Mouse (Mus musculus) liver, embryonic 15.5 days (tissue): ENCODE results near the gene Gm5965. TPM values are rescaled to one million over a fixed set of nuclear protein-coding genes. Genes with fewer than 3 reads are reported as not detected.

Experiments
- ATAC-seq: fragments of 200-750 bp; cut with Nextera tagmentation; 2 replicates; pipeline ENCODE4 v1.8.0; 2017; ENCODE audit warnings: moderate number of reproducible peaks, mild to moderate bottlenecking, moderate library complexity; ENCODE audit not compliant: insufficient read depth
- H3K27ac ChIP-seq: fragments of 300-500 bp; sonication (generic); replicated peaks from 2 replicates; pipeline ENCODE4 v1.5.1; 2015; ENCODE audit warnings: mild to moderate bottlenecking, inconsistent platforms
- H3K27me3 ChIP-seq: fragments of 300-500 bp; sonication (generic); 2 replicates; pipeline ENCODE4 v1.6.1; 2015; ENCODE audit warnings: mild to moderate bottlenecking, inconsistent platforms
- H3K36me3 ChIP-seq: fragments of 300-500 bp; sonication (generic); replicated peaks from 2 replicates; pipeline ENCODE4 v1.6.1; 2015; ENCODE audit warnings: moderate library complexity, mild to moderate bottlenecking, inconsistent platforms
- H3K4me1 ChIP-seq: fragments of 300-500 bp; sonication (generic); replicated peaks from 2 replicates; pipeline ENCODE4 v1.6.1; 2015; ENCODE audit warnings: inconsistent platforms
- H3K4me2 ChIP-seq: fragments of 300-500 bp; sonication (generic); 2 replicates; pipeline ENCODE4 v1.6.1; 2015; ENCODE audit warnings: moderate library complexity, mild to moderate bottlenecking, inconsistent platforms
- H3K4me3 ChIP-seq: fragments of 300-500 bp; sonication (generic); replicated peaks from 2 replicates; pipeline ENCODE4 v1.5.1; 2015; ENCODE audit warnings: mild to moderate bottlenecking, inconsistent platforms
- H3K9ac ChIP-seq: fragments of 300-500 bp; sonication (generic); 2 replicates; pipeline ENCODE4 v1.6.1; 2015; ENCODE audit warnings: moderate library complexity, mild to moderate bottlenecking, inconsistent platforms
- H3K9me3 ChIP-seq: fragments of 300-500 bp; sonication (generic); replicated peaks from 2 replicates; pipeline ENCODE4 v1.6.1; 2016; ENCODE audit warnings: inconsistent platforms
- WGBS: fragments of 180-500 bp; shearing (Covaris S2); methylation state at CpG from one replicate; pipeline ENCODE4 v1.1.7; 2015; ENCODE audit warnings: mixed read lengths; ENCODE audit not compliant: insufficient replicate concordance; 5-methylcytosine and 5-hydroxymethylcytosine counted together
- polyA plus RNA-seq: library from polyadenylated mRNA; unstranded; fragments of >200 nt; fragmentation: Nextera tagmentation; extraction: Ambion mirVana; gene quantifications from 2 replicates; pipeline ENCODE4 v1.2.1, GENCODE M21; 2015

Gene Gm5965
- polyA plus RNA-seq, 1 experiment from 2014 or later = not detected

- H3K4me1 ChIP-seq = no peaks in the 10 kb centered on the region
- no peak overlapping the region for H3K9ac ChIP-seq
- H3K4me3 ChIP-seq = no peak overlapping the region
- no peaks in the 10 kb centered on the region for H3K9me3 ChIP-seq
- no peak overlapping the region for H3K27ac ChIP-seq
- no peaks in the 10 kb centered on the region for H3K27me3 ChIP-seq
- no peak overlapping the region for H3K4me2 ChIP-seq
- ATAC-seq = no peak
- no peaks in the 10 kb centered on the region for H3K36me3 ChIP-seq
- 66% methylated on average over 3 of the region's 3 CpGs for WGBS
Measured at GRCm38 (mm10) chr16:88823736-88824135, 46.0 kb downstream of the Gm5965 start.

GRCm38 (mm10) chr16:88826095-88826652, 48.5 kb downstream of the Gm5965 start, which contains the start of gene Krtap14:
TSS of gene Krtap14 (minus strand) at chr16:88826145.
- 70% methylated on average over 9 of the region's 9 CpGs for WGBS
- no peak for ATAC-seq
- no peaks in the 10 kb centered on the region for H3K9me3 ChIP-seq

GRCm38 (mm10) chr16:88826978-88827377, 49.3 kb downstream of the Gm5965 start:
- Histone ChIP-seq H3K4me3 (no peak overlapping the region), H3K36me3 (no peaks in the 10 kb centered on the region), H3K9me3 (no peaks in the 10 kb centered on the region), H3K4me2 (no peak overlapping the region), H3K9ac (no peak overlapping the region), H3K27me3 (no peaks in the 10 kb centered on the region), H3K4me1 (no peaks in the 10 kb centered on the region), H3K27ac (no peak overlapping the region)
- no peak for ATAC-seq
- WGBS = 57% methylated on average over 3 of the region's 3 CpGs

More at GRCm38 (mm10) chr16:88826095-88826652, 48.5 kb downstream of the Gm5965 start, which contains the start of gene Krtap14:
- no peaks in the 10 kb centered on the region for H3K27me3 ChIP-seq
- no peaks in the 10 kb centered on the region for H3K4me1 ChIP-seq
- no peaks in the 10 kb centered on the region for H3K36me3 ChIP-seq
- no peak within 1 kb of the TSS for H3K4me2 ChIP-seq
- H3K27ac ChIP-seq = no peak within 1 kb of the TSS
- H3K4me3 ChIP-seq = no peak within 1 kb of the TSS
- no peak within 1 kb of the TSS for H3K9ac ChIP-seq

Other genes starting within 250 kb of the Gm5965 start
- 0.05 and 0.13 TPM in 2 replicates for gene Cldn8, start 214.7 kb upstream of the Gm5965 start, polyA plus RNA-seq
- gene Krtap24-1, start 165.6 kb upstream of the Gm5965 start, polyA plus RNA-seq = not detected in 2 replicates
- not detected in 2 replicates for gene 2310079G19Rik, start 150.2 kb upstream of the Gm5965 start, polyA plus RNA-seq
- gene Krtap26-1, start 130.1 kb upstream of the Gm5965 start, polyA plus RNA-seq = not detected in 2 replicates
- gene Krtap27-1, start 106.2 kb upstream of the Gm5965 start, polyA plus RNA-seq = not detected in 2 replicates
- gene 2310061N02Rik, start 69.9 kb upstream of the Gm5965 start, polyA plus RNA-seq = not detected in 2 replicates
- not detected in 2 replicates for gene Krtap13-1, start 49.0 kb upstream of the Gm5965 start, polyA plus RNA-seq
- gene Krtap13, start 26.3 kb upstream of the Gm5965 start, polyA plus RNA-seq = 0.31 TPM in 1 of 2 replicates, not detected in the other
- gene 2310034C09Rik, start 19.0 kb upstream of the Gm5965 start, polyA plus RNA-seq = 0.29 TPM in 1 of 2 replicates, not detected in the other
- not detected in 2 replicates for gene 2310057N15Rik, start 3.7 kb upstream of the Gm5965 start, polyA plus RNA-seq
- 0.21 TPM in 1 of 2 replicates, not detected in the other for gene Gm20741, start 34.3 kb downstream of the Gm5965 start, polyA plus RNA-seq
- gene Krtap15, start 42.3 kb downstream of the Gm5965 start, polyA plus RNA-seq = not detected in 2 replicates
- not detected in 2 replicates for gene Krtap14, start 48.2 kb downstream of the Gm5965 start, polyA plus RNA-seq
- gene Krtap19-1, start 91.5 kb downstream of the Gm5965 start, polyA plus RNA-seq = not detected in 2 replicates
- not detected in 2 replicates for gene Krtap19-2, start 96.4 kb downstream of the Gm5965 start, polyA plus RNA-seq
- gene Krtap19-3, start 100.1 kb downstream of the Gm5965 start, polyA plus RNA-seq = not detected in 2 replicates
- not detected in 2 replicates for gene Krtap19-4, start 107.2 kb downstream of the Gm5965 start, polyA plus RNA-seq
- not detected in 2 replicates for gene Krtap19-5, start 118.6 kb downstream of the Gm5965 start, polyA plus RNA-seq
- not detected in 2 replicates for gene Krtap19-9b, start 154.4 kb downstream of the Gm5965 start, polyA plus RNA-seq
- not detected in 2 replicates for gene Krtap16-3, start 185.0 kb downstream of the Gm5965 start, polyA plus RNA-seq
- gene Krtap22-2, start 232.9 kb downstream of the Gm5965 start, polyA plus RNA-seq = not detected in 2 replicates
- gene Gm10229, start 237.4 kb downstream of the Gm5965 start, polyA plus RNA-seq = not detected in 2 replicates